Mouse (Mus musculus) E14TG2a.4 (cell line): ENCODE measurements around the gene Trdmt1.

Source experiments
- CTCF ChIP-seq: conservative IDR thresholded peaks from 2 replicates; pipeline ENCODE4 v1.5.1; 2014; ENCODE audit warnings: low read length
- NANOG ChIP-seq: IDR thresholded peaks from 2 replicates; pipeline ENCODE4 v1.6.1; 2014; ENCODE audit warnings: borderline replicate concordance, low read length, mixed read lengths
- POU5F1 ChIP-seq: IDR thresholded peaks from 2 replicates; pipeline ENCODE4 v1.6.1; 2014; ENCODE audit warnings: low read length, borderline replicate concordance

DNA sequence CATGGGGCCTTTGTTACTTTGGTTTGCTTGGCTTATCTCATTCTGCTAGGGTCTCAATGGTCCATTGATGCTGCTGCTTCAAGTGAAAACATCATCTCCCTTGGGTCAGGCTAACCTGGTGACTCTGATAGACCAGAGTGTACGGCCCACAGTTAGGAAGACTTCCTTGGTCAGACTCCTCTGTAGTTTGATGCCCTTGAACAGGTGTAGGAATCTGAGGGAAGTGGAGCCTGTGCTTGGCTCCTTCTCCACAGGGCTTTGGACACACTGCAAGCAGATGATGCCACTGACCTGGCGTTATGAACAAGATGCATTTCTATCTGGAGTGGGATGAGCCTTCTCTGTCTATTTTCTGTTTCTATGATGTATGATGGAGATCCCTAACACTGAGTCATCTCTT, 41.8 kb downstream of the Trdmt1 start:
- no peak for TF ChIP-seq CTCF
- TF ChIP-seq NANOG = no peak
- TF ChIP-seq POU5F1 = no peak
